Mouse (Mus musculus) liver, adult 2 months (tissue): ENCODE results near the gene Zswim5. TPM values are rescaled to one million over a fixed set of nuclear protein-coding genes. Genes with fewer than 3 reads are reported as not detected.

Experiments used
- DNase-seq: peaks from one replicate; pipeline ENCODE4 v3.0.0-alpha.2; 2011; ENCODE audit warnings: low read depth, low spot score; ENCODE audit errors: extremely low read depth
- H3K27ac ChIP-seq: fragments of 200-500 bp; replicated peaks from 2 replicates; pipeline ENCODE4 v1.5.1; 2012; ENCODE audit warnings: low read depth, mild to moderate bottlenecking, control low read depth, inconsistent platforms, low read length; ENCODE audit not compliant: insufficient read depth
- H3K27me3 ChIP-seq: fragments of 200-500 bp; 2 replicates; pipeline ENCODE4 v1.6.1; 2012; ENCODE audit warnings: mild to moderate bottlenecking, moderate library complexity, low read length, inconsistent platforms; ENCODE audit not compliant: control insufficient read depth, insufficient read depth
- H3K36me3 ChIP-seq: fragments of 200-500 bp; 2 replicates; pipeline ENCODE4 v1.6.1; 2012; ENCODE audit warnings: low read length, inconsistent platforms; ENCODE audit not compliant: control insufficient read depth, insufficient read depth
- H3K4me1 ChIP-seq: fragments of 200-500 bp; 2 replicates; pipeline ENCODE4 v1.6.1; 2011; ENCODE audit warnings: low read length; ENCODE audit not compliant: control insufficient read depth, insufficient read depth
- H3K4me3 ChIP-seq: fragments of 200-500 bp; 2 replicates; pipeline ENCODE4 v1.5.1; 2011; ENCODE audit warnings: low read depth, mild to moderate bottlenecking, control low read depth, low read length, moderate library complexity; ENCODE audit not compliant: insufficient read depth
- H3K79me2 ChIP-seq: fragments of 200-500 bp; 2 replicates; pipeline ENCODE4 v1.6.1; 2012; ENCODE audit warnings: inconsistent platforms, mild to moderate bottlenecking, low read length, moderate library complexity; ENCODE audit not compliant: control insufficient read depth, insufficient read depth
- H3K9ac ChIP-seq: fragments of 200-500 bp; 2 replicates; pipeline ENCODE4 v1.6.1; 2012; ENCODE audit warnings: low read depth, mild to moderate bottlenecking, control low read depth, inconsistent platforms, low read length
- CTCF ChIP-seq: fragments of 200-500 bp; IDR thresholded peaks from 2 replicates; pipeline ENCODE4 v1.5.1; 2011; ENCODE audit warnings: low read depth, low read length, control low read depth
- POLR2A ChIP-seq: fragments of 200-500 bp; IDR thresholded peaks from 2 replicates; pipeline ENCODE4 v1.6.1; 2011; ENCODE audit warnings: low read length, control low read depth; ENCODE audit not compliant: insufficient read depth; ENCODE audit errors: extremely low read depth
- WGBS: fragments of 180-500 bp; shearing (Covaris S2); methylation state at CpG from one replicate; pipeline ENCODE4 v1.1.7; 2018; 5-methylcytosine and 5-hydroxymethylcytosine counted together
- polyA plus RNA-seq: library from polyadenylated mRNA; depleted of rRNA; stranded (reverse); fragments of >200 nt; gene quantifications from 2 replicates; pipeline ENCODE4 v1.2.3, GENCODE M21; 2012; rRNA removed
- total RNA-seq: library from RNA; depleted of rRNA; stranded (reverse); fragments of >200 nt; gene quantifications from 2 replicates; pipeline ENCODE4 v1.2.3, GENCODE M21; 2014; rRNA removed

The Zswim5 gene
- total and polyA plus RNA-seq, 2 experiments: 0.65 to 1.1 TPM

GRCm38 (mm10) chr4:117023469-117023868 lies 146.3 kb downstream of the Zswim5 start:
- Histone ChIP-seq H3K79me2 (0 out of 2 replicates have a peak, but pooled peaks cover 4% of the 10 kb centered on the region), H3K4me1 (0 out of 2 replicates have a peak, but pooled peaks cover 3% of the 10 kb centered on the region), H3K9ac (no peak overlapping the region), H3K27me3 (no peaks in the 10 kb centered on the region), H3K27ac (no peak overlapping the region), H3K4me3 (no peak overlapping the region), H3K36me3 (peaks cover 22% of the 10 kb centered on the region)
- no peak for DNase-seq
- no peak for TF ChIP-seq POLR2A
- TF ChIP-seq CTCF: no peak
- 97% methylated on average over 4 of the region's 4 CpGs for WGBS

DNA sequence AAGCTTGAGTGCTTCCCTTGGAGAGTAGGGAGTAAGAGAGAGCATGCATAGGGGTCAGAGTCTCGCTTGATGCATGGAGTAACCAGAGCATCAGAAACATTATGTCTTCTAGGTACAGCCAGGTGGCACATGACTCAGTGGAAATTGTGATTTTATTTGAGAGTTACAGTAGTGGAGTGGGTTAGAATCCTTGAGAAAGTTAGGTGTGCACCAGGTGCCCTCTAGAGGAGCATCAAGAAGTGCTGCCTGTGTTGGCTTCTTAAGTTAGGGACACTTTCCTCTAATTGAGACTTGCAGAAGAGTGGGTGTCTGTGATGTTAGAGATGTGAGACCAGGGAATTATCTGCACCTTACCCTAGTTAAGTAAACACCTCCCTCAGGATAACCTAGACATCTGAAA lies 153.9 kb downstream of the Zswim5 start:
- peaks cover 19% of the 10 kb centered on the region for H3K36me3 ChIP-seq
- DNase-seq: no peak
- H3K4me1 ChIP-seq: no peaks in the 10 kb centered on the region
- peaks cover 4% of the 10 kb centered on the region; the same call in 1 of the 2 replicates for H3K79me2 ChIP-seq
- no peaks in the 10 kb centered on the region for H3K27me3 ChIP-seq
- no peak overlapping the region for H3K27ac ChIP-seq
- TF ChIP-seq POLR2A (no peak), CTCF (no peak)
- no peak overlapping the region for H3K4me3 ChIP-seq
- H3K9ac ChIP-seq: no peak overlapping the region
- WGBS: 94% methylated on average over 1 of the region's 1 CpGs

Other genes with a start within 250 kb of the Zswim5 start
- gene Nasp, start 249.4 kb upstream of the Zswim5 start, total RNA-seq: 11.1 and 12.4 TPM in 2 replicates
- 1.5 and 2.0 TPM in 2 replicates for gene Nasp, start 249.4 kb upstream of the Zswim5 start, polyA plus RNA-seq
- gene Akr1a1, start 225.7 kb upstream of the Zswim5 start, total RNA-seq: 337 and 363 TPM in 2 replicates
- 517 and 533 TPM in 2 replicates for gene Akr1a1, start 225.7 kb upstream of the Zswim5 start, polyA plus RNA-seq
- gene Prdx1, start 191.8 kb upstream of the Zswim5 start, total RNA-seq: 868 and 925 TPM in 2 replicates
- 376 and 421 TPM in 2 replicates for gene Prdx1, start 191.8 kb upstream of the Zswim5 start, polyA plus RNA-seq
- 10.3 and 11.3 TPM in 2 replicates for gene Mmachc, start 169.0 kb upstream of the Zswim5 start, total RNA-seq
- 15.7 and 17.3 TPM in 2 replicates for gene Mmachc, start 169.0 kb upstream of the Zswim5 start, polyA plus RNA-seq
- 2.7 and 4.2 TPM in 2 replicates for gene Ccdc163, start 168.9 kb upstream of the Zswim5 start, total RNA-seq
- gene Ccdc163, start 168.9 kb upstream of the Zswim5 start, polyA plus RNA-seq: 9.3 and 13.1 TPM in 2 replicates
- gene Tesk2, start 156.4 kb upstream of the Zswim5 start, total RNA-seq: 11.5 and 13.6 TPM in 2 replicates
- gene Tesk2, start 156.4 kb upstream of the Zswim5 start, polyA plus RNA-seq: 7.2 and 7.8 TPM in 2 replicates
- gene Toe1, start 69.7 kb upstream of the Zswim5 start, total RNA-seq: 11.4 and 11.7 TPM in 2 replicates
- 8.1 and 10.9 TPM in 2 replicates for gene Toe1, start 69.7 kb upstream of the Zswim5 start, polyA plus RNA-seq
- gene Mutyh, start 69.7 kb upstream of the Zswim5 start, total RNA-seq: 0.28 and 1.5 TPM in 2 replicates
- 0.29 and 1.2 TPM in 2 replicates for gene Mutyh, start 69.7 kb upstream of the Zswim5 start, polyA plus RNA-seq
- gene Hpdl, start 55.7 kb upstream of the Zswim5 start, total RNA-seq: 0.18 TPM in 1 of 2 replicates, not detected in the other
- 0.11 and 0.15 TPM in 2 replicates for gene Hpdl, start 55.7 kb upstream of the Zswim5 start, polyA plus RNA-seq
- gene Urod, start 117.0 kb downstream of the Zswim5 start, total RNA-seq: 87.9 and 97.6 TPM in 2 replicates
- gene Urod, start 117.0 kb downstream of the Zswim5 start, polyA plus RNA-seq: 89.0 and 104 TPM in 2 replicates
- 22.6 and 23.7 TPM in 2 replicates for gene Hectd3, start 117.9 kb downstream of the Zswim5 start, total RNA-seq
- 57.6 and 83.2 TPM in 2 replicates for gene Hectd3, start 117.9 kb downstream of the Zswim5 start, polyA plus RNA-seq
- gene Eif2b3, start 142.0 kb downstream of the Zswim5 start, total RNA-seq: 8.0 and 9.5 TPM in 2 replicates
- gene Eif2b3, start 142.0 kb downstream of the Zswim5 start, polyA plus RNA-seq: 3.9 and 4.5 TPM in 2 replicates
- 0.18 and 0.34 TPM in 2 replicates for gene Ptch2, start 218.7 kb downstream of the Zswim5 start, total RNA-seq
- gene Ptch2, start 218.7 kb downstream of the Zswim5 start, polyA plus RNA-seq: 1.0 and 1.4 TPM in 2 replicates
- 0.67 and 0.74 TPM in 2 replicates for gene Btbd19, start 248.3 kb downstream of the Zswim5 start, total RNA-seq
- 0.86 and 1.8 TPM in 2 replicates for gene Btbd19, start 248.3 kb downstream of the Zswim5 start, polyA plus RNA-seq
- not detected in 2 replicates for gene Tctex1d4, start 249.4 kb downstream of the Zswim5 start, total RNA-seq
- 0.17 TPM in 1 of 2 replicates, not detected in the other for gene Tctex1d4, start 249.4 kb downstream of the Zswim5 start, polyA plus RNA-seq